Mouse (Mus musculus): ENCODE data around the gene Rfwd3.
"Not testable (repeated sequence)": the region's sequence is repeated elsewhere in the genome, so short reads cannot be mapped to it uniquely, and the experiment has no call there.

The Rfwd3 gene

DNA sequence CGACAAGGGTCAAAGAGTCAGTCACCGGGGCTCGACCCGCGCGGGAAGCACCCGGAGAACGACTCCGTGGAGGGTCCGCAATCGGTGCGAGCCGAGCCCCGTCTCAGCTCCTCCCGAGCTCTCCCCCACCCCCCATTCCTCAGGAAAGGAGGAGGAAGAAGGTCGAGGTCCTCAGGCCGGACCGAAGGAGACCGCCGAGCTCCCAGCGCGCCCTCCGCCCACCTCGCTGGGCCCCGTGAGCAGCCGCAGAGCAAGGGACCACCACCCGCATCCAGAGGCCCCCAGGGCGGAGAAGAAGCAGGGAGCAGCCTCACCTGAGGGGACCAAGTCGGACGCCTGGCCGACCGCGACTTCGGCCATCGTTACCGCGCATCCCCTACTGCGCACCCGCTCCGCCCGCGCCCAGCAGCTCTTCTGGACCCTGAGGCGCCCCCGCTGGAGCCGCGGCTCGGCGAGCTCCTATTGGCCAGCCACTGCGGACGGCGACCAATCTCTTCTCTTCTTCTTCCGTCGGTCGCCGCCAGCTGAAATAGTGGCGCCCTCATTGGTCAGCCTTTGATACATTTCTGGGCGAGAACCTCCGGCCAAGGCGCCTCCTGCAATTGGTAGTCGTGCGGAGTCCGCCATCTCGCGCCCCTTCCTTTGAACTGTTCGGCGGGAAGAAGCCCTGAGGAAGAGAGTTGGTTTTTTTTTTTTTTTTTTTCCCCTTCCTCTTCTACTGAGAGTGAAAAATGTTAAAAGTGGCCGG is at the start of gene Rfwd3:
Rfwd3 (minus strand) TSS at position 402 of the 748 bp plus-strand sequence.
- peak; percentile 97 to 99 for DNase-seq

DNA sequence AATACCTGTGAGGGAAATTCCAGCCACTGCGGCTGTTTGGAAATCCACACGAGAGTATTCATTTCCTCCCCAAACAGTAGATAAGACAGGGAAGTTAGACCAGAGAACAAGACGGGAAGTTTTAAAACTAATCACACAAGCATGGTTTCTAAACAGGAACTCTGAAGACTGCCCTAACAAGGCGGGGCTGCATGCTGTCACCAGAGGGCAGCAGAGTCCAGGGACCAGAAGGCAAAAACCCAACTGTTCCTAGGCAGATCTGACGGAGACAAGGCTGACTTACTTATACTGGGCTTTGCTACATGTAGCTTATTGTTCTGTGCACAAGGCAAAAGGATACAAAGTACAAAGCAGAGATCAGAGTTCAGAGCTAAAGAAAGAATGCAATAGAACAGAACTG is 43.2 kb upstream of the Rfwd3 start:
- peak; percentile 83 to 94 for DNase-seq

DNA sequence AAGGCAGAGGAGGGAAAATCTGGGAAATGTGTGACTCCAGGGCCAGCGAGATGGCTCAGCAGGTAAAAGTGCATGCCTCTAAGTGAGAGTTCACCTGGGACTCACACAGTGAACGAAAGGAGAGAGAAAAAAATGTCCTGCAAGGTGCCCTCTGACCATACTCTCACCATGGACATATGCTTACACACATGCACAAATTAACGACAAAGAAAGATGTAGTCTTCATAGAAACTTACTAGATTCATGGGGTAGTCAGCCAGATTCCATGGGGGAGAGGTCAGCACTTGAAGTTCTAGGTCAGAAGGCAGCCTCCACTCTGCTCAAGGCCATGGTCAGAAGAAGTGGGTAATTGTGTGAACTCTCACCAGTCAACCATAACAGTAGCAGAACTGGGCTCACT is 40.2 kb upstream of the Rfwd3 start:
- no peak for DNase-seq

DNA sequence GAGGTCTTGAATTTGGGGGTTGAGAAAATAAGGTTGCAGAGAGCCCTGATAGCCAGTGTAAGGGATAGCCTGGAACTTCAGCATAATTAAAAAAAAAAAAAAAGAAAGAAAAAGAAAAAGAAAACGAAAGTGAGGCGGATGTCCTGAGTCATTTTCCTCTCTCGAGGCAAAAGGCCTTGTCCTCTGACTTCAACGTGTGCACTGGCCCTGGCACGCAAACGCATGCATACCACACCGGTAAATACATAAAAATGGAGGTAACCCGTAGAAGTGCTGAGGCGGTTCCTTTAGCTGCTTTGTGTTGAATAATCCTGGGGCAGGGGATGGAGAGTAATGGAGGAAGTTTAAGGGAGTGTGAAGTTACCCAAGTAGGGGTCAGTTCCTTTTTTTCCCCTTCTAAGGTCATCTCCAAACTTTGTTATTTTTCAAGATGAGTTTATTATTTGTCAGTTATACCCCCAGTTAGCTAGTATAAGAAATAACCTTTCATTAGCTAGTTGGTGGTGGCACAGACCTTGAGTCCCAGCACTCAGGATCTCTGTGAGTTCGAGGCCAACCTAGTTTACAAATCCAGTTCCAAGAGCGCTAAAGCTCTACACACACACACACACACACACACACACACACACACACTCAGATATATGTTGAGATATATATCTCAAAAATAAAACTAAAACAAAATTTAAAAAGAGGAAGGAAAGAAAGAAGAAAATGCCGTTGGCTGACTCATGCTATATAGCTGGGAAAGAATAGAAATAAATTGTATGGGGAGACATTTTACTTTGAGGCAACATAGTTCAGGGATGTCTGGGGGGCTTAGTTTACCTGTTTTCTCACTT is 38.6 kb upstream of the Rfwd3 start:
- DNase-seq = peak in 1 of 2 experiments; percentile 16

DNA sequence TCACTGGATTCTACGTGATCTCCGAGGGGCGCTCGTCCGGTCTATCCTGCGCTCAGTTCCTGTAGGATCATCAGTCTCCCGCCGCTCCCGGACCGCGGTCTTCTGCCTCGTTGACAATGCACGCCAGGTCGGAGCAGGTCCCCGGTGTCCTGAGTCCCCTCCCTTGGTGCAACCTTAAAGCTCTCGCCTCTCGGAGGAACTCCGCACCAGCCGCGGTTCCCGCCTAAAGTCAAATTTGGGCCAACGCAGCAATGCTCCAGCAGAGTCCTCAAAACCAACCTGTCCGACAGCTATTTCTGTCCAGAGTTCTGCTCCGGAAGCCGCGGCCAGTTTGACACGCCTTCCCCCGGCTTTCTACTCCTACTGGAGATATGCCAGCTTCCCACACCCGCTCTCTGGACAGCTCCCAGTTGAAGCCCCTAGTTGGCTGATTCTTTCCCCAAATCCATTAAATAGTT is 37.9 kb upstream of the Rfwd3 start, which contains the start of gene Mlkl:
Mlkl (minus strand) TSS at position 288 of the 458 bp plus-strand sequence.
- DNase-seq = peak; percentile 63 to 73

DNA sequence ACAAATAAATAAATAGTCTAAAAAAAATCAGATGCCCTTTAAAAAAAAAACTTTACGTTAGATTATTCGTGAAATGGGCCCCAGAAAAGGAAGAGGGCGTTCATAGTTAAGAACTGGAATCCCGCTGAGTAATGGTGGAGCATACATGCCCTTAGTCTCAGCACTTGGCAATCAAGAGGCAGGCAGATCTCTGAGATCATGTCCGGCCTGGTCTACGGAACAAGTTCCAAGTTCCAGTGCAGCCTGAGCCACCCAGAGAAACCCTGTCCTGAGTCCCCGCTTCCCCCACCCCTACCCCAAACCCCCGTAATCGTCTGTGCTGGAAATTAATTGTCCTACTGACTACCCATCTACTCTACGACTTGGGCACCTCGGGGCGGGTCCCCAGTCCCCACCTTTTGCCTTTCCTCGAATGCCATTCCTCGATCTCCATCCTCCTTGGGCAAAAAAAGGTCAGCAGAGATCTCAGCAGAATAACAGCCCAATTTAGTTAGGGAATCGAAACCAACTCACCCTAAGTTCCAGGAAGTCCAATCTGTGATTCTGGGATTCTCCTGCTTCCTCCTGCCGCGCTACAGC is 37.4 kb upstream of the Rfwd3 start:
- DNase-seq = peak; percentile 29 to 37

DNA sequence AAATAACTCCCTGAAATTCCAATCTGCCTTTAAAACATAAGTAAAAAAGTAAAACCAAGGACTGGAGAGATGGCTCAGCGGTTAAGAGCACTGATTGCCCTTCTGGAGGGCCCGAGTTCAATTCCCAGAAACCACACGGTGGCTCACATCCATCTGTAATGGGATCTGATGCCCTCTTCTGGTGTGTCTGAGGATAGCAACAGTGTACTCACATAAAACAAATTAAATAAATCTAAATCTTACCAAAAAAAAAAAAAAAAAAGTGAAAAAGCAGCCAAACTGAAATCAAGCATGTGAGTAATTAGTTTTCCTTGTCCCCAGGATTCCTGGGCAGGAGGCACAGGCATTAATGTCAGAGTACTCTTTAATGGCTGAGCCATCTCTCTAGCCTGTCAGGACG is 36.7 kb upstream of the Rfwd3 start:
- no peak for DNase-seq

DNA sequence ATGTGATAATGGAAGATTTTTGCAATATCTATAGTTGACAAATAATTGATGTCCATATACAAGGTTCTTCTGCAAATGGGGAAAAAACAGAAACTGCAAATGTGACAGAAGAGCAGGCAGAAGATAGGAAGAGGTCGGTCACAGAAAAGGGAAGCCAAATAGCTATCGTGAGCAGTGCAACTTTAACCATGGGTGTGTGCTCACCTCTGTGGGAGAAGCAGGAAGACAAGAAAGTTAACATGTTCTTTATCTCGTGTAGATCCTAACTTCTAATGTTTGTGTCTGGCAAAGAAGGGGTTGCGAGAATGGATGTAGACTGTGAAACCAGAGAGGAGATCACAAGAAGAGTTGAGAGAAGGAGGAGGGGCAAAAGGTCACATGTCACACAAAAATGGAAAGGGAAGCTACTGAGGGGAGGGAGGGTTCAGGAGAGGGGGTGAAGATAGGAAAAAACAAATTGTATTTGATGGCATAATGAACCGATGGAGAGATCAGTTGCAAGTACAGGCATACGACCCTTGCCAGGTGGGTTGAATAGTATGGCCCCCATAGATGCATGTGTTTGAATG is 25.3 kb upstream of the Rfwd3 start:
- no peak for DNase-seq

DNA sequence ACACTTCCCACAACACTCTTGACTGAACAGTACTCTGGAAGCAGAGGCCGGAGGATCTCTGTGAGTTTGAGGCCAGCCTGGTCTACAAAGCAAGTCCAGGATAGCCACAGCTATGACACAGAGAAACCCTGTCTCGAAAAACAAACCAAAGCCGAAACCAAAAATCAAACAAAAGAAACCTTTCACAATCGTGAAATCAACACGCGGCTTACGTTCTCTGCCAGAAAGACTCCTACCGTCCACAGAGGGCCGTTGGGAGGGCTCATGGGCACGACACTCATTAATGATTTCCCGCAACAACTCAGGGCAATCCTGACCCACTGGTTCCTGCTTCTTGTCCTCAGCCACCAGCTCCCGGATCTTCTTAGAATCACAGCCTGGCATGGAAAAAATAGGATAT is 14.7 kb upstream of the Rfwd3 start:
- DNase-seq = no peak

DNA sequence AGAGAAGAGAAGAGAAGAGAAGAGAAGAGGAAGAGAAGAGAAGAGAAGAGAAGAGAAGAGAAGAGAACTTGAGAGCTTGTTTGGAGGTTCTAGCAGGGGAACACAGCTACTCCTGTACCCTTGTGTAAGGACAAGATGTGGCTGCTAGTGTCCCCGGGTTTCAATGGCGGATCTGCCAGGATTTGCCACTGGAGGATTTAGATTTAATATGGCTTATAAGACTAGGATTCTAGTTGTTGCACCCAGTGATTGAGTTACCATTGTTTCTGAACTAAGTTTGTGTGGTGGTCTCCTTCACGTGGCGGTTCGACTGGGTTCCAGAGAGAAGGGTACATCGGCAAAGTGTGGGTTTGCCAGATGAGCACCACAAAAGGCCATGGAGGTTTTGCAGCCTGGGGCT is 13.9 kb upstream of the Rfwd3 start:
- not testable (repeated sequence) for DNase-seq

DNA sequence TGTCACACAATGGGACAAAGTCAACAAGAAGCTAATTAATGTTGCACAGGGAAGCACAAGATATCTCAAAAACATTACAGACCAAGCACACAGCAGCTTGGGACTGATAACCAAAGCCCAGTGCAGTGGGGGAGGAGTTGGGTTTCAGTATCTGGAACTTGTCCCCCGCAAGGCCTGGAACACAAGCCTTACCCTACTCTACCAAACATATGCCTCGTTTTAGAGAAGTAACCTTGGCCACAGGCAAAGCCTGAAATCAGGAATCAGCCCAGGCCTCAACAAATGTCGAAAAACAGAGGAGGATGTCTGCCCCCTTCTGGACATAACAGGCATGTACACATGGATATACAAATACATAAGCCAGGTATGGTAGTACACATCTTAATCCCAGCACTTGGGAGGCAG is 12.7 kb upstream of the Rfwd3 start:
- peak in 1 of 2 experiments; percentile 6 for DNase-seq

DNA sequence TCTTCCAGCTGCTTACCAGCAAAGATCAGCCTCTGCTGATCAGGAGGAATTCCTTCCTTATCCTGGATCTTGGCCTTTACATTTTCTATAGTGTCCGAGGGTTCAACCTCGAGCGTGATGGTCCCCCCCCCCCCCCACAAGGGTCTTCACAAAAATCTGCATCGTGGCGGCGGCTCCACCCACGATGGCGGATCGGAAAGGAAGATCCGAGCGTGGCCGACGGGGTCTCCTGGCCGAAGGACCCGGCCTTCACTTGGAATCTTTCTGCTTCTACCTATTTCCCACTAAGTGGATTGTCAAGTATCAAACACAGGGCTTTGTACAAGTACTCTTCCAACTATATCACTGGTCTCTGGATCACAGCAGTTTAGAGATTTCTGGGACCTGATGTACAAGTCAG is 10.0 kb upstream of the Rfwd3 start:
- DNase-seq = not testable (repeated sequence)

DNA sequence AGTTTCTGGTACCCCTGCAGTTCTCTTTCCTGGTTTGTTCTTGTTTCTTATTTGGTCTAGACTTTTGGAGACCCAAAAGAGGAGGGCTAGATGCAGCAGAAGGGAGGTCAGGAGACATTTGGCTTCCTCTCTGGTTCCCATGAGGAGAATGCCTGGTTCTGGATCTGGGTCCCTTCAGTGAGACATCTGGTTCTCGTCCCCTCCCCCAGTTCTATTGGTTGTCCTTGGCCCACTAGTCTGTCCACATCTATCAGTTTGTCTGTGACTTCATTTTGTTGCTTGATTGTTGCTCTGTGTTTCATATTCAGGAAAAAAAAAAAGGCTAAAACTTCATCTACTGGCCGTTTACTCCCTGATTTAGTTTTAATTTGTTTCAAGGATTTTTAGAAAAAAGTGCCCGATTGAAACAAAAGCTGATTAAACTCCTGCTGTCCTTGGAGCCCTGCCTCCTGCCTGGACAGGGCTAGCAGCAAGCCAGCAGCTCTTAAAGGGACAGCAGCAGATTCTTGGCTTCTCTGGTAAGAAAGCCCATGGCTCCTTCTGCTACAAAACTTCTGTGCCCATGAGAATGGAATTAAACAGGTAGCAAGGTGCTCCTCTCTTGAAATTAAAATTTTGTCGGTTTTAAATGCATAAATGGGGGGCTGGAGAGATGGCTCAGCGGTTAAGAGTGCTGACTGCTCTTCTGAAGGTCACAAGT is 5.2 kb upstream of the Rfwd3 start:
- DNase-seq = peak; percentile 11 to 33

DNA sequence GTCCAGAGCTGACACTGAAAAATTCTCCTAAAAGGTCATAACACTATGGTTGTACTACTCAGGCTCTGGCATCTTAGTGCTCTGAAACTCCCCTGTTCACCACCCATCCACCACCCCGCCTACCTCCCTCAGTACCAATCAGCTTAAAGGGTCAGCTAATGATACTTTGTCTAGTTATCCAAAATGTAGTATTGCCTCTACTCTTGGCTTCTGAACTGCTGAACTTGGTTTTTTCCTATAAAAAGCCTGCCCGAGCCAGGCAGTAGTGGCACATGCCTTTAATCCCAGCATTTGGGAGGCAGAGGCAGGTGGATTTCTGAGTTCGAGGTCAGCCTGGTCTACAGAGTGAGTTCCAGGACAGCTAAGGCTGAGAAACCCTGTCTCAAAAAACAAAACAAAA is 4.3 kb upstream of the Rfwd3 start:
- DNase-seq = no peak

DNA sequence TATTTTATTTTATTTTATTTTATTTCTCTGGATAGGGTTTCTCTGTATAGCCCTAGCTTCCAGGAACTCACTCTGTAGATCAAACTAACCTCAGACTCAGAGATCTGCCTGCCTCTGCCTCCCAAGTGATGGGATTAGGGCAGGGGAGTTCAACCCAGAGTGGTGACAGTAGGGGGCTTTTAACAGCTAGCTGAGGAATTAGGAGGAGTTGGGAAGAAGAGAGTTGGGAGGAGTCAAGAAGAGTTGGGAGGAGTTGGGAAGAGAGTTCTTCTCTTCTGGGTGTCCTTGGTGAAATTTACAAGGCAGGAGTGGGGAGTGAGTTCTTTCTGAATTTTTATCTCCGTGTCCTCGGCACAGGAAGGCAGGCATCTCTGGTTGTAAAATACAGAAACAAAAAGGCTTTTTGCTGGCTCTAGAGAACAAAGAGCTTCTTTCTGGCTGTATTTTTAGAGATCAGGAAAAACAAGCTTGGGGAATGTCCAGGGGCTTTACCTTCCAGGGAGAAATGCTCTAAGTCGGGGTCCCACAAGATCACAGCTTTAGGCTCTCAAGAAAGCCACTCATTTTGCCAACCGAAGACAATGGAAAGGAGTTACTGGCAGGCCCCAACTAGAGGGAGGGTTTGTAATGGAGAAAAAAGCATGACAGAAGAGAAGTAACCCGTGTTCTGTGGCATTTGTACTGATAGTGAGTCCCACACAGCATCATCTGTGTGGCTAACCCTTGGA is 3.2 kb upstream of the Rfwd3 start:
- DNase-seq = not testable (repeated sequence)

DNA sequence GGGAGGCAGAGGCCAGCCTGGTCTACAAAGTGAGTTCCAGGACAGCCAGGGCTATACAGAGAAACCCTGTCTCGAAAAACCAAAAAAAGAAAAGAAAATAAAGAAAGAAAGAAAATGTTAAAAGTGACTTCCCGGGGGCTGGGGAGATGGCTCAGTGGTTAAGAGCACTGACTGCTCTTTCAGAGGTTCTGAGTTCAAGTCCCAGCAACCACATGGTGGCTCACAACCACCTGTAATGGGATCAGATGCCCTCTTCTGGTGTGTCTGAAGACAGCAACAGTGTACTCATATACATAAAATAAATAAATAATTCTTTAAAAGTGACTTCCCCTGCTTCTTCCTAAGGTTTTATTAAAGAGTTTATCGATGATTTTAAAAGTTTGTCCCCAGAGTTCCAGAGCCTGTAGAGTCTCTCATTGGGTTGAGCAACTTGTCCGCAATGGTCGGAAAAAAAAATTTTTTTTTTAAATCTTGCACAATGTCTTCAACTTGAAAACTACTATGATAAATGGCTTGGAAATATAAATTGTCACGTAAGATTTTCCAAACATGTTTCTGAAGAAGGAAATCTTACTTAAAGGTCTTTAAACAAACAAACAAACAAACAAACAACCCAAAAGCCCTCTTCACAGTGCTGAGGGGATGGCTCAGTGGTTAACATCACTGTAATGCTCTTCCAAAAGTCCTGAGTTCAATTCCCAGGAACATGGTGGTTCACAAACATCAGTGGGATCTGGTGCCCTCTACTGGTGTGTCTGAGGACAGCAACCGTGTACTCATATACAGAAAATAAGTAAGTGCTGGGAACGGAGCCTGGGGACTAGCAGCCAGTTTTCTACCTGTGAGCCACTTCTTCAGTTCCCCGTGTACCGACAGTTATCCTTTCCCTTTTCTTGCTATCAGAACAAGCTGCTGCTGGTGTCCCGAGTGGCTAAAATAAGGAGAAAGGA is 850 bp upstream of the Rfwd3 start:
- DNase-seq = peak in 1 of 2 experiments; percentile 27

DNA sequence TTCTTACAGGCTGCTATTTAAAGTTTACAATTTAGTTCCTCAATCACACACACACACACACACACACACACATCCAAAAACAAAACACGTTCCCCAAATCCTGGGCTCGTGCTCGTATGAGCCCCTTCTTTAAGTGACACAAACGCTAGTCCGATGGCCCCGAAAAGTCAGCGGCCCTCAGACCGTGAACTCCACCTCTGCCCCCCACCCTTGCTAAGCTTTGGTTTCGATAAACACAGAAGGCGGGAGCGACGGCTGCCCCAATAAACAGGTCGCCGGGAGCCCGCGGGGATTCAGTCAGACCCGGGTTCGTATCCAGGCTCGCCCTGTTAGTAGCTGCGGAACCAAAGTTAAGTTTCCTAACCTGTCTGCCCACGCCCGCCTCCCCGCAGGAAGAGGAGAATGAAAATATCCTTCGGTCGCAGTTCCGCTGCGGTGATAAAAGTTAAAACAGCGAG is 630 bp downstream of the Rfwd3 start:
- DNase-seq = peak; percentile 39 to 74

DNA sequence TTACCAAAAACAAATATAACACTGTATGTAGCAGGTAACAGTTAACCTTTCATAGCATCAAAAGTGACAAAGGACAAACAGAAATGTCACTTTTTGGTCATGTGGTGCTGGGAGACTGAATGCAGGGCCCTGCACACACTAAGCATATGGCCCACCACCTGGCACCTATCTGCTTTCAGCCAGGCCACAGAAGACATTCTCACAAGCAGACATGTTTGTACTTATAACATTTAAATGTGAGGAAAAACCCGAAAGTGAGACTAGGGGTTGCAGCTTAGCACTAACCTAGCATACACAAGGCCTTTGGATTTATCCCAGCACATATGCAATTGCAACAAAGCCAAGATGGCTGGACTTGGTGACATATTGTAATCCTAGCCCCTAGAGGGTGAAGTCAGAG is 2.0 kb downstream of the Rfwd3 start:
- DNase-seq = no peak

DNA sequence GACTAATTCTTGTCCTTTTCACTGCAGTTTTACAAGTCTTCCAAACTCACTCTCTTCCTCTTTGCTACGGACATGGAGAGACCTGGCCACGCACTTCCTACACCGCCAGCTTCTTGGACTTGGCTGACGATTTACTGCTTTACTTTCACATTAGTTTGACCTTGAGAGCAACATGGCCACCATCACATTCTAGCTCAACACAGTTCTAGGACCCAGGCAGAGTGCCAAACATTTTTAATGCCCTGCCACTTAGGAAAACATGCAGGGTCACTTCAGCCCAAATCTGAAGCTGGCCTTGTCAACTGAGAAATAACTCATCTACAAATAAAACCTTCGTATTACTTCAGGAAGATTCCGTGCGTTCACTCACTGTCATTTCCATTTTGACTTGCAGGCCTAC is 8.3 kb downstream of the Rfwd3 start:
- DNase-seq = peak; percentile 59 to 65

DNA sequence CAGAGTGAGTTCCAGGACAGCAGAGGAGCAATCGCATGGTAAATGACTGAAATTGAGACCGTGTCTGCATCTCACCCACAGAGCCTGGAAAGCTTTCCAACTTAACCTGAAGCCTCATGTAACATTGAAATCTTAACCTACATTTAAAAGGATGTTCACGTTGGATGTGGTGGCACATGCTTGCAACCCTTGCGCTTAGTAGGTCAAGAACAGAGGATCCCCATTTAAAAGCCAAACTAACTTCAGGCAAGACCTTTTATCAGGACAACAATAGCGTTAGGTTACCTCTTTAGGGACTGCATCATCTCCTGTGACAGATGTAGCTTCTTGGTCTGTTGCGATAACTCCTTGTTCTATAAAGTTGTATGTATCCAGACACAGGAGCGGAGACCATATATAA is 9.4 kb downstream of the Rfwd3 start:
- DNase-seq = no peak

Measured in kidney, postnatal 36 days (tissue).